ENCODE assay signal across 12 mouse cellular contexts in the genomic region with DNA sequence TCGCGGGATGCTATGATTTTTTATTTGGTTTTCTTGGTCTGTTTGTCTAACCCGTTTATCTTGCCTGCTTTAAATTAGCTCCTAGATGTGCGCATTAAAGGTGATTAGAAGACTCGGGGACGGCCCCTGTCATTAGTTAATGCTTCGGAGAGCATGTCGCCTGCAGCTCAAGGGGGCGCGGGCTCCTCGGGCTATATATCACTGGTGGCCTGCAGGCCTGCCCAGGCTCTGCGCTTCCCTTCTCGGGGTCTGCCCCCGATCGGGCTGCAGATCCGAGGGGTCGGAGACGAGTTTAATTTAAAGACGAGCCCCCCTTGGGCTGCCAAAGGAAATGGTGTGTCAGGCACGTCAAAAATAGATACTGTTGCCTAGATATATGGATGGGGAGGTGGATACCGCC.
DNase-seq lines count a peak whose midpoint lies in the region; ATAC-seq lines count a peak whose summit lies in the region.
"Had no signal": no experiment of that assay in that cellular context is flagged by ENCODE, and none has a peak within 500 bp of the region (broad histone marks: within the 10 kb centered on the region; RNA-seq: fewer than 3 reads in every experiment).

No protein-coding gene starts in this region.

- H3K9me3 ChIP-seq in heart, embryonic 15.5 days (replicated peaks) = no peaks in the 10 kb centered on the region
- H3K9me3 ChIP-seq in hindbrain, embryonic 12.5 days (replicated peaks) = 0 out of 2 replicates have a peak, but pooled peaks cover 6% of the 10 kb centered on the region
- no peaks in the 10 kb centered on the region for H3K9me3 ChIP-seq in midbrain, embryonic 15.5 days

- H3K4me3 ChIP-seq in heart, embryonic 15.5 days = peak overlapping the region; percentile 34
- H3K4me3 ChIP-seq in hindbrain, embryonic 12.5 days = peak overlapping the region; percentile 14; the same call in 1 of the 2 replicates
- H3K4me3 ChIP-seq in midbrain, embryonic 15.5 days = peak overlapping the region; percentile 13
- H3K4me3 ChIP-seq: erythroblast, embryonic 14.5 days had no signal

- H3K4me2 ChIP-seq in heart, embryonic 15.5 days = peak overlapping the region; percentile 60
- peak overlapping the region; percentile 36 for H3K4me2 ChIP-seq in hindbrain, embryonic 12.5 days (replicated peaks)
- H3K4me2 ChIP-seq in midbrain, embryonic 15.5 days = peak overlapping the region; percentile 41

- WGBS in heart, embryonic 15.5 days = 1% methylated on average over 21 of the region's 21 CpGs
- WGBS in hindbrain, embryonic 12.5 days = under 1% methylated on average over 21 of the region's 21 CpGs
- 1% methylated on average over 21 of the region's 21 CpGs for WGBS in midbrain, embryonic 15.5 days

- peaks cover 47% of the 10 kb centered on the region for H3K27me3 ChIP-seq in heart, embryonic 15.5 days
- H3K27me3 ChIP-seq in hindbrain, embryonic 12.5 days = peaks cover 52% of the 10 kb centered on the region
- H3K27me3 ChIP-seq in midbrain, embryonic 15.5 days (replicated peaks) = peaks cover 36% of the 10 kb centered on the region

- H3K9ac ChIP-seq in heart, embryonic 15.5 days = peak overlapping the region; percentile 23; the same call in 1 of the 2 replicates
- no peak overlapping the region for H3K9ac ChIP-seq in hindbrain, embryonic 12.5 days
- H3K9ac ChIP-seq in midbrain, embryonic 15.5 days = no peak overlapping the region; the same call in 1 of the 2 replicates

- ATAC-seq in heart, embryonic 15.5 days (replicated peaks; ENCODE audit: insufficient number of reproducible peaks, insufficient read depth, low FRiP score, low read depth) = no peak
- no peak for ATAC-seq in hindbrain, embryonic 12.5 days (ENCODE audit: low FRiP score)
- no peak for ATAC-seq in midbrain, embryonic 15.5 days (replicated peaks)

- no peak overlapping the region for H3K27ac ChIP-seq in heart, embryonic 15.5 days
- H3K27ac ChIP-seq in hindbrain, embryonic 12.5 days = no peak overlapping the region
- no peak overlapping the region for H3K27ac ChIP-seq in midbrain, embryonic 15.5 days

- peaks cover 7% of the 10 kb centered on the region for H3K4me1 ChIP-seq in heart, embryonic 15.5 days (replicated peaks)
- H3K4me1 ChIP-seq in hindbrain, embryonic 12.5 days = 0 out of 2 replicates have a peak, but pooled peaks cover 6% of the 10 kb centered on the region
- H3K4me1 ChIP-seq in midbrain, embryonic 15.5 days = peaks cover 6% of the 10 kb centered on the region; the same call in 1 of the 2 replicates

- H3K36me3 ChIP-seq in heart, embryonic 15.5 days = no peaks in the 10 kb centered on the region
- H3K36me3 ChIP-seq in hindbrain, embryonic 12.5 days = no peaks in the 10 kb centered on the region
- no peaks in the 10 kb centered on the region for H3K36me3 ChIP-seq in midbrain, embryonic 15.5 days (replicated peaks)

- no peak for DNase-seq in heart, adult 8-10 months (ENCODE audit: low spot score)
- DNase-seq in embryo, embryonic 11 days = peak; percentile 66
- DNase-seq in layer of hippocampus, adult 18-20 months (ENCODE audit: low spot score in 2 of 2) = no peak
- no peak for DNase-seq in natural killer cell, adult 2 months (ENCODE audit: low spot score in 2 of 2)
- no peak for DNase-seq in cerebellum, adult 11-12 months
- DNase-seq: adrenal gland, postnatal 10 days; kidney, adult 8-10 months; lung, adult 2 months had no signal
